Mouse (Mus musculus): ENCODE measurements around the gene E330021D16Rik. TPM values are rescaled to one million over a fixed set of nuclear protein-coding genes. Genes with fewer than 3 reads are reported as not detected.

Gene E330021D16Rik
- polyA plus RNA-seq (2014; fragmentation: Nextera tagmentation; extraction: Ambion mirVana): not detected in 2 replicates

GRCm38 (mm10) chr6:136415133-136415775, at the start of gene E330021D16Rik:
TSS of gene E330021D16Rik (minus strand) at chr6:136415569.
- no peak within 1 kb of the TSS for H3K4me2 ChIP-seq (ENCODE audit: low read length)

GRCm38 (mm10) chr6:136465021-136465420, 49.7 kb upstream of the E330021D16Rik start:
- Histone ChIP-seq H3K27me3 (replicated peaks; ENCODE audit: control insufficient read depth, insufficient read depth, low read length) (no peaks in the 10 kb centered on the region), H3K9ac (ENCODE audit: low read length) (no peak overlapping the region), H3K4me3 (ENCODE audit: low read depth, low read length) (no peak overlapping the region), H3K4me2 (ENCODE audit: low read length) (no peak overlapping the region), H3K9me3 (replicated peaks; ENCODE audit: control insufficient read depth, low read length) (no peaks in the 10 kb centered on the region), H3K27ac (ENCODE audit: low read depth, low read length) (no peak overlapping the region), H3K4me1 (ENCODE audit: control insufficient read depth, insufficient read depth, low read length) (peaks cover 15% of the 10 kb centered on the region), H3K36me3 (ENCODE audit: control insufficient read depth, insufficient read depth, low read length) (no peaks in the 10 kb centered on the region)
- no peak for ATAC-seq
- no peak for DNase-seq (ENCODE audit: low spot score)
- WGBS: 65% methylated on average over 8 of the region's 8 CpGs

More at GRCm38 (mm10) chr6:136415133-136415775, at the start of gene E330021D16Rik:
- no peak within 1 kb of the TSS for H3K9ac ChIP-seq (ENCODE audit: low read length)
- ATAC-seq: no peak
- no peaks in the 10 kb centered on the region for H3K27me3 ChIP-seq (replicated peaks; ENCODE audit: control insufficient read depth, insufficient read depth, low read length)
- no peaks in the 10 kb centered on the region for H3K4me1 ChIP-seq (ENCODE audit: control insufficient read depth, insufficient read depth, low read length)
- no peak within 1 kb of the TSS for H3K27ac ChIP-seq (ENCODE audit: low read depth, low read length)
- no peak within 1 kb of the TSS for H3K4me3 ChIP-seq (ENCODE audit: low read depth, low read length)
- WGBS: 93% methylated on average over 9 of the region's 9 CpGs
- H3K36me3 ChIP-seq (ENCODE audit: control insufficient read depth, insufficient read depth, low read length): no peaks in the 10 kb centered on the region
- no peaks in the 10 kb centered on the region for H3K9me3 ChIP-seq (replicated peaks; ENCODE audit: control insufficient read depth, low read length)
- no peak for DNase-seq (ENCODE audit: low spot score)

GRCm38 (mm10) chr6:136464121-136464621, 48.8 kb upstream of the E330021D16Rik start:
- DNase-seq (ENCODE audit: low spot score): no peak
- Histone ChIP-seq H3K9me3 (replicated peaks; ENCODE audit: control insufficient read depth, low read length) (no peaks in the 10 kb centered on the region), H3K27me3 (replicated peaks; ENCODE audit: control insufficient read depth, insufficient read depth, low read length) (no peaks in the 10 kb centered on the region), H3K36me3 (ENCODE audit: control insufficient read depth, insufficient read depth, low read length) (no peaks in the 10 kb centered on the region), H3K4me2 (ENCODE audit: low read length) (no peak overlapping the region), H3K27ac (ENCODE audit: low read depth, low read length) (no peak overlapping the region), H3K4me1 (ENCODE audit: control insufficient read depth, insufficient read depth, low read length) (peaks cover 12% of the 10 kb centered on the region), H3K9ac (ENCODE audit: low read length) (no peak overlapping the region), H3K4me3 (ENCODE audit: low read depth, low read length) (no peak overlapping the region)
- ATAC-seq: no peak
- 68% methylated on average over 12 of the region's 12 CpGs for WGBS

- DNase-seq (ENCODE audit: low spot score): no peak
- no peaks in the 10 kb centered on the region for H3K9me3 ChIP-seq (replicated peaks; ENCODE audit: control insufficient read depth, low read length)
Measured at GRCm38 (mm10) chr6:136463491-136463890, 48.1 kb upstream of the E330021D16Rik start.

GRCm38 (mm10) chr6:136459156-136459555, 43.8 kb upstream of the E330021D16Rik start:
- DNase-seq (ENCODE audit: low spot score) (no peak), ATAC-seq (no peak)
- Histone ChIP-seq H3K36me3 (ENCODE audit: control insufficient read depth, insufficient read depth, low read length) (no peaks in the 10 kb centered on the region), H3K4me1 (ENCODE audit: control insufficient read depth, insufficient read depth, low read length) (no peaks in the 10 kb centered on the region), H3K27ac (ENCODE audit: low read depth, low read length) (no peak overlapping the region), H3K9ac (ENCODE audit: low read length) (no peak overlapping the region), H3K4me3 (ENCODE audit: low read depth, low read length) (no peak overlapping the region), H3K9me3 (replicated peaks; ENCODE audit: control insufficient read depth, low read length) (no peaks in the 10 kb centered on the region), H3K27me3 (replicated peaks; ENCODE audit: control insufficient read depth, insufficient read depth, low read length) (no peaks in the 10 kb centered on the region), H3K4me2 (ENCODE audit: low read length) (no peak overlapping the region)
- 93% methylated on average over 7 of the region's 7 CpGs for WGBS

More at GRCm38 (mm10) chr6:136463491-136463890, 48.1 kb upstream of the E330021D16Rik start:
- Histone ChIP-seq H3K9ac (ENCODE audit: low read length) (no peak overlapping the region), H3K27ac (ENCODE audit: low read depth, low read length) (no peak overlapping the region), H3K4me2 (ENCODE audit: low read length) (no peak overlapping the region), H3K4me3 (ENCODE audit: low read depth, low read length) (no peak overlapping the region), H3K36me3 (ENCODE audit: control insufficient read depth, insufficient read depth, low read length) (no peaks in the 10 kb centered on the region), H3K27me3 (replicated peaks; ENCODE audit: control insufficient read depth, insufficient read depth, low read length) (no peaks in the 10 kb centered on the region), H3K4me1 (ENCODE audit: control insufficient read depth, insufficient read depth, low read length) (peaks cover 7% of the 10 kb centered on the region; the same call in 1 of the 2 replicates)
- 34% methylated on average over 9 of the region's 9 CpGs for WGBS
- no peak for ATAC-seq

- 92% methylated on average over 1 of the region's 1 CpGs for WGBS
Measured at GRCm38 (mm10) chr6:136456302-136456701, 40.9 kb upstream of the E330021D16Rik start.

GRCm38 (mm10) chr6:136455696-136456095, 40.3 kb upstream of the E330021D16Rik start:
- H3K36me3 ChIP-seq (ENCODE audit: control insufficient read depth, insufficient read depth, low read length): no peaks in the 10 kb centered on the region
- no peak overlapping the region for H3K27ac ChIP-seq (ENCODE audit: low read depth, low read length)
- no peak overlapping the region for H3K4me3 ChIP-seq (ENCODE audit: low read depth, low read length)
- no peaks in the 10 kb centered on the region for H3K9me3 ChIP-seq (replicated peaks; ENCODE audit: control insufficient read depth, low read length)
- ATAC-seq (no peak), DNase-seq (ENCODE audit: low spot score) (no peak)
- no peaks in the 10 kb centered on the region for H3K4me1 ChIP-seq (ENCODE audit: control insufficient read depth, insufficient read depth, low read length)
- 84% methylated on average over 3 of the region's 3 CpGs for WGBS
- no peak overlapping the region for H3K4me2 ChIP-seq (ENCODE audit: low read length)
- no peak overlapping the region for H3K9ac ChIP-seq (ENCODE audit: low read length)
- H3K27me3 ChIP-seq (replicated peaks; ENCODE audit: control insufficient read depth, insufficient read depth, low read length): no peaks in the 10 kb centered on the region

More at GRCm38 (mm10) chr6:136456302-136456701, 40.9 kb upstream of the E330021D16Rik start:
- Histone ChIP-seq H3K9me3 (replicated peaks; ENCODE audit: control insufficient read depth, low read length) (no peaks in the 10 kb centered on the region), H3K27ac (ENCODE audit: low read depth, low read length) (no peak overlapping the region), H3K9ac (ENCODE audit: low read length) (no peak overlapping the region), H3K4me3 (ENCODE audit: low read depth, low read length) (no peak overlapping the region), H3K4me1 (ENCODE audit: control insufficient read depth, insufficient read depth, low read length) (no peaks in the 10 kb centered on the region), H3K36me3 (ENCODE audit: control insufficient read depth, insufficient read depth, low read length) (no peaks in the 10 kb centered on the region), H3K27me3 (replicated peaks; ENCODE audit: control insufficient read depth, insufficient read depth, low read length) (no peaks in the 10 kb centered on the region), H3K4me2 (ENCODE audit: low read length) (no peak overlapping the region)
- DNase-seq (ENCODE audit: low spot score) (no peak), ATAC-seq (no peak)

GRCm38 (mm10) chr6:136452623-136453022, 37.3 kb upstream of the E330021D16Rik start:
- no peaks in the 10 kb centered on the region for H3K36me3 ChIP-seq (ENCODE audit: control insufficient read depth, insufficient read depth, low read length)
- DNase-seq (ENCODE audit: low spot score) (no peak), ATAC-seq (no peak)
- H3K27ac ChIP-seq (ENCODE audit: low read depth, low read length): no peak overlapping the region
- 96% methylated on average over 3 of the region's 3 CpGs for WGBS
- H3K9ac ChIP-seq (ENCODE audit: low read length): no peak overlapping the region
- H3K9me3 ChIP-seq (replicated peaks; ENCODE audit: control insufficient read depth, low read length): no peaks in the 10 kb centered on the region
- no peaks in the 10 kb centered on the region for H3K4me1 ChIP-seq (ENCODE audit: control insufficient read depth, insufficient read depth, low read length)
- no peak overlapping the region for H3K4me3 ChIP-seq (ENCODE audit: low read depth, low read length)
- no peaks in the 10 kb centered on the region for H3K27me3 ChIP-seq (replicated peaks; ENCODE audit: control insufficient read depth, insufficient read depth, low read length)
- no peak overlapping the region for H3K4me2 ChIP-seq (ENCODE audit: low read length)

- Histone ChIP-seq H3K4me1 (ENCODE audit: control insufficient read depth, insufficient read depth, low read length) (no peaks in the 10 kb centered on the region), H3K27ac (ENCODE audit: low read depth, low read length) (no peak overlapping the region), H3K4me3 (ENCODE audit: low read depth, low read length) (no peak overlapping the region), H3K4me2 (ENCODE audit: low read length) (no peak overlapping the region), H3K36me3 (ENCODE audit: control insufficient read depth, insufficient read depth, low read length) (no peaks in the 10 kb centered on the region), H3K9ac (ENCODE audit: low read length) (no peak overlapping the region), H3K9me3 (replicated peaks; ENCODE audit: control insufficient read depth, low read length) (no peaks in the 10 kb centered on the region), H3K27me3 (replicated peaks; ENCODE audit: control insufficient read depth, insufficient read depth, low read length) (no peaks in the 10 kb centered on the region)
- DNase-seq (ENCODE audit: low spot score) (no peak), ATAC-seq (no peak)
- 91% methylated on average over 6 of the region's 6 CpGs for WGBS
Measured at GRCm38 (mm10) chr6:136450863-136451262, 35.5 kb upstream of the E330021D16Rik start.

Measured in forebrain, embryonic 14.5 days (tissue).